Mouse (Mus musculus): ENCODE data around the gene Plxnd1. TPM values are rescaled to one million over a fixed set of nuclear protein-coding genes. Genes with fewer than 3 reads are reported as not detected.

The Plxnd1 gene
- polyA plus RNA-seq, 2 experiments from 2014 or later, result 10.6 to 10.8 TPM

DNA sequence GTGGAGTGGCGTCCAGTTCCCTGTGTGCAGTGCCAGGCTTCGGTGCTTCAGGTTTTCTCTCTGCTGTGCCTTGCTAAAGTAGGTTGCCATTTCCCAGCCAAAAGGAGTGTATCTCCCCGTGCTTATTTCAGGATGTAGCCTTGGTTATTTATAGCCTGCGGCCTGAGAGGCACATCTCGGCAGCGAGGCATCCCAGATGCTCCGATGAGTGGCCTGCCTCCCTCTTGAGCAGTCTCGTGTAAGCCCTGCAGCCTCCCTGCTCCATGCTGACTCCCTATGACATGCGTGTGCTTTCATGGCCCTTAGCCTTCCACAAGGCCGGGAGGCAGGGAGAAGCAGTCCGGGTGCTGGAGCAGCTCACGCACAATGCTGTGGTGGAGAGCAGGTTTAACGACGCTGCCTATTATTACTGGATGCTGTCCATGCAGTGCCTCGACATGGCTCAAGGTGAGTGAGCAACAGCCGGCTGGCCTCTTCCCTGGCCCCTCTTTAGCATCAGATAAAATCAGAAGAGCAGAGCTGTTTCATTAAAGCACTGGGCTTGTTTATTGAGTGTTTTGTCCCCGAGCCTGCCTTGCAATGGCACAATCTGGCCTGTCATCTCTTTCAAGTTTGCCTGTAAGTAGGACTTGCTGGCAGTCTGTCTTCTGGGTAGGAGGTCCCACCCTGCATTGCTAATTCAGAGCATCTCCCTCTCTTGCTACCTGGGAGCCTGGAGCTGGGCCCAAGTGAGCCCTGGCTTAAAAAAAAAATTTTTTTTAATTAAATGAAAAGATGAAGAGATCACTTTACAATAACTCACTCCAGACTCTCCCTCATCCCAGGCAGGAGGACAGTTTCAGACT is 79.0 kb downstream of the Plxnd1 start:
- no peak for ATAC-seq

DNA sequence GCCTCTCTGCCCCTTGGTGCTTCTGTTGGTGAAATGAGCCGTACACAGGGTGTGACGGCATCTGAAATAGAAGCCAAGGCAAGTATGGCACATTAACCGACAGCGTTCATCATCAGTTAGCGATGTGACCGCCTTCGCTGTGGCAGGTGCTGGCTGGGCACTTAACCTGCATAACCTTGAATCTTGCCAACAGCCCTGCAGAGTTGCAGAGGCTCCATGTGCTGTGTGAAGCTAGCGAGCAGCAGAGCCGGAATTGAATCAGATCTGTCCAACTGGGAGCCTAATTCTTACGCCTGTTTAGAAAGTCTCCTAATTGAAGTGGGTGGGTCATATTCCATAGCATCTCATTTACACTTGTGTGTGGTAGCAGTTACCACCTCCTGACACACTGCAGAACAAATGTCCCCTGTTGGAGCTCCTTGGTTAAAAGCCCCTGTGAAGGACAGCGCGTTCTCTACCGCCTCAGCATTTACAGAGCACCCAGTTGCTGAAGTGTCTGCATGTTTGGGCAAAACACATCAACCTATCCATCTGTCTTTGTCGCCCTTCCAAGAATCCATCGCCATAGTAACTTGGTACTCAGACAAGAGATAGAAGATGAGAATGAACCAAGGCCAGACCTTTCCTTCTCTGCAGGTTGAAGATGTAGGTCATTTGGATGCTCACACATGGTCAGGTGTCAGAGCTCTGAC is 80.1 kb downstream of the Plxnd1 start:
- no peak for ATAC-seq

DNA sequence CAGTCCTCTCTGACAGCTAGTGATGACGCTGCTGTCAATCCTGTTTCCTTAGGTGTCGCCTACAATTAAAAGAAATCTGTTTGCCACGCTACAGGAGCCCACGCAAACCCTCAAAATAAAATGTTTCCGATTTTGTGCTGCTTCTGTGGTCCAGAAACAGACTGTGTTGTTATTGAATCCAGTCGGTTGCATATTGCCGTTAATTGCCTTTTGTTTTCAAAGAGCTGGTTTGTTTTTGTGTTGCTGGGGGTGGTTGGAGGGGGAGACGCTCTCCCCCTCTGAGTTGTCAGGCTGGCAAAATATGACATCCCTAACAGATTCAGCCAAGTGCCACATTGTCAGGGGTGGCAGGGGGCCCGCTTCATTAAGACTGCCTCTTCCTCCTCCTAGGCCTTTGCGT is 81.3 kb downstream of the Plxnd1 start:
- ATAC-seq, result no peak

DNA sequence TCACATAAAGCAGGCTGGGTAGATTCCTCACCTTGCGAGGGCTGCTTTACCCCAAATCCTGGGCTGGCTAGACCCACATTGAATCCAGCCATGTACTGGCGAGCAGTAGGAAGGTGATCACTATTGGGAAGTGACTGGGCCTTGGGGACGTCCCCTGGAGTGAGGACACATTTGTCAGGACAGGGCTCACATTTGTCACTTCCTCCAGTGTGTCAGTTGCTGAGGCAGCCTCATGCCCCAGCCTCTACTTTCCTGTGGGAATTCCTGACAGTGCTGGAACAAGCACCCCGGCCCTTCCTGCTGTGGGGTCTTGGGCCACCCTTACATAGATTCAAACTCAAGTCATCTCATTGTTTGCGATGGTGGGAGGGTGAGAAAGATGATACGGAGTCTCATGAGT is 83.0 kb downstream of the Plxnd1 start:
- ATAC-seq, result no peak

DNA sequence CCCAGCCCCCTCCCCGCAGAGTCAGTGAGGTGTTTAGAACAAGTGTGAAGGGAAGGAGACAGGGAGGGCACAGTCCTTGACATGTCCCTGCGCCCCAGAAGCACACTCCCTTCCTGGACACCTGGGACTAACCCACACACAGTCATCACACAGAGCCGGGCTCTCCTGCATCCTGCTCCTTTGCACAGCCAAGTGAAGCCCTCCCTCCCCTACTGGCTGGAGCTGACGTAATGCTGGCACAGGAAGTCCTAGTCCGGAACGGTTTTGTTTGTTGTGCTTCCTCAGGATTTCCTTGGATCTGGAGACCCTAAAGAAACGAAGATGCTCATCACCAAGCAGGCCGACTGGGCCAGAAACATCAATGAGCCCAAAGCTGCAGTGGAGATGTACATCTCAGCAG is 84.9 kb downstream of the Plxnd1 start:
- ATAC-seq, result no peak

DNA sequence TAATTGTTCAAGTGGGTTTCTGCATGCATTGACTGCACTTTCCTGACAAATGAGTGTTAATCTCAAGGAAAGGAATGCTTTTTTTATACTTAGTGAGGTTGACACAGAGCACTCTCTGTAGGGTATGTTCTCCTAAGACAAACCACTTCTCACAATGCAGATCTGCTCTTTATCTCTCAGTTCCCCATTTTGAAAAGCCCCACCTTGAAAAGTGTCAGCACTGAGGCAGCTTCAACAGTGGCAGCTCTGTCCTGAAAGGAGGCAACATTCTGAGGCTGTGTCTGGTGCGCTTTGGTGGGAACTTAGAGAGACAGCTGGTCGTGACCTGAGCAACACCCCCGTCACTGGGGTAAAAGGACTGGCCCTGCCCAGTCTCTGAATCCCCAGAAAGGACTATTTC is 85.8 kb downstream of the Plxnd1 start:
- ATAC-seq, result no peak

DNA sequence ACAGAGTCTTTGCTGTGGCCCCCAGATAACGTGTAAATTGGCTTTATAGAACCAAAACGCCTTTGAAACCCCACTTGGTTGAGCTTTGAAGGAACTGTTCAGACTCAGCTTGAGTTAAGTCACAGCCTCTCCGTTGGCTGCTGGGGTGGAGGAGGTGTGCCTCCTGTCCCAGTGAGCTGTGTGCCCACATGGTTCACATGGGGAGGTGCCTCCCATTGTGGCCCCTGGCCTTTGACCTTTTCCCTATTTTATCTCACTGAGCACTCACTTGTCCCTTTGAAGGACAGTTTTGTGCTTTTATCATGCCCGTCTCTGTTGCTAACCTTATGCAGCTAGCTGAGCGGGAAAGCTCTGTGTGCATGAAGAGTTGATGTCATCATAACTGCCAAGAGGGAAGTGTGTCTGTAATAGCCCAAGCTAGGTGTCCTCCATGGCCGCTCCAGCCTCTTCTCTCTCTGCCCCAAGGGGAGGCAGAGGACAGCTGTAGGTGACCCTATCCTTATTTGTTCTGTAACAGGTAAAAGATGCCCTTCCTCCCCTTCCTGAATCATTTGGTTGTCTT is 86.3 kb downstream of the Plxnd1 start:
- ATAC-seq, result no peak

DNA sequence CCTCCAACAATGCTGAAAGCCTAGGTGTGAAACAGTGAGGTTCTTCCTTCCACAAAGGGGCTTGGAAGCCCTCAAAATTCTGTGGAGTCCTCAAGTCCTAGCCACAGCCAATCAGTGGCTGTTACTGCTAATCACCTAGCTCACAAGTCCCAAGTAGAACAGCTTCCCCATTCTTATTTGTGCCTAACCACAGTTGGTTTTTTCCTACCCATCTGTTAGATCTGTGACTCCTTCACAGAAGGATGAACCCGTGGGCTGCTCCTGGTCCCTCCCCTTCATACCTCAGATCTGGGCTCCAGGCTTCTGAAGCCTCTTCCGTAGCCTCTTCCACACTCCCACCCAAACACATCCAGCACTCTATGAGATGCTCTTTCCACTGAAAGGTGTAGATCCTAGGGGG is 87.9 kb downstream of the Plxnd1 start:
- ATAC-seq, result no peak

DNA sequence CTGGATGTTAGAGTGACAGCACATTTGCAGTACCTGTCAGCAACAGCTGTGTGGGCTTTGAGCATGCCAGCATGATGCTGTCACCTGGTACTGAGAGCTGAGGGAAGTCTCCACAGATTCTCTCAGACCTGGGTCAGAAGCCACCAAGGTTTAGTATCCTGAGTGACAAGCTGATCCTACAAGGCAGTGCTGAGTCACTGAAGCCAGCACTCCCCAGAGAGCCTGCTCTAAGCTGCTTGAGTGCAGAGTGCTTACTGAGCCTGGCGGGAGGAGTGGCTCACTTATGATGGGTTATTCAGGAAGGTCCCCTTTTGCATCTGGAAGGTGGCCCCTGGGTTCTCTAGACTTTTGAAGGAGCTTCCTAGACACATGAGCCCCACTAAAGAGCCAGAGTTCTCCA is 88.3 kb downstream of the Plxnd1 start:
- ATAC-seq, result no peak

DNA sequence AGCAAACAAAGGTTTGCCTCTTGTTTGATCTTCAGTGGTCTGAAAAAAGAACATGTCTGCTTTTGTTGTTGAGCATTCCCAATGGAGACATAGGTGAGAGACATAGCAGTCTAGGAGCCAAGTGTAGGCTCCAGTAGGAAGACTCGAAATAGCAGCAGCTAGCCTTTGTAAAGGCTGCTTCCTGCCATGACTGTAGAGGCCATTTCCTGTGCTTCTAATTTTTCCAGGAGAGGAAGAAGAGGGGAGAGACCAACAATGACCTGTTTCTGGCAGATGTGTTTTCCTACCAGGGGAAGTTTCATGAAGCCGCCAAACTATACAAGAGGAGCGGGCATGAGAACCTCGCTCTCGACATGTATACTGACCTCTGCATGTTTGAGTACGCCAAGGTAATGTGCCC is 89.2 kb downstream of the Plxnd1 start:
- no peak for ATAC-seq

Other genes with a start within 250 kb of the Plxnd1 start
- not detected for gene Tmem40, start 232.6 kb downstream of the Plxnd1 start, polyA plus RNA-seq (2017; shearing (Covaris generic))
- 1 to 10 TPM; 2.3 to 3.3 TPM for gene Cand2, start 220.5 kb downstream of the Plxnd1 start, polyA plus RNA-seq (2017; shearing (Covaris generic))
- gene Rpl32, start 186.3 kb downstream of the Plxnd1 start, polyA plus RNA-seq (2017; shearing (Covaris generic)), result 1,000 to 10,000 TPM; 7,828 to 8,360 TPM
- under 1 TPM; 0.19 to 0.24 TPM for gene Efcab12, start 156.6 kb downstream of the Plxnd1 start, polyA plus RNA-seq (2017; shearing (Covaris generic))
- 10 to 100 TPM in 1 of 2 experiments, 1 to 10 TPM in 1; 8.7 to 10.4 TPM for gene Mbd4, start 141.6 kb downstream of the Plxnd1 start, polyA plus RNA-seq (2017; shearing (Covaris generic))
- gene Ift122, start 141.5 kb downstream of the Plxnd1 start, polyA plus RNA-seq (2017; shearing (Covaris generic)), result 1 to 10 TPM; 2.3 to 2.7 TPM
- gene Rho, start 63.3 kb downstream of the Plxnd1 start, polyA plus RNA-seq (2017; shearing (Covaris generic)), result not detected
- gene H1foo, start 50.1 kb downstream of the Plxnd1 start, polyA plus RNA-seq (2017; shearing (Covaris generic)), result under 1 TPM in 1 of 2 experiments, not detected in 1; 0.52 TPM
- 10 to 100 TPM; 19.3 to 22.7 TPM for gene Tmcc1, start 198.5 kb upstream of the Plxnd1 start, polyA plus RNA-seq (2017; shearing (Covaris generic))
- 10 to 100 TPM; 42.7 to 48.4 TPM for gene Washc2, start 213.0 kb upstream of the Plxnd1 start, polyA plus RNA-seq (2017; shearing (Covaris generic))

All from activated CD4-positive, CD25-positive, alpha-beta regulatory T cell, adult 4 months (primary cell).